Mouse (Mus musculus) urinary bladder, adult 2 months (tissue): Measurements from ENCODE around the gene Ahcyl1. TPM values are rescaled to one million over a fixed set of nuclear protein-coding genes. Genes with fewer than 3 reads are reported as not detected.

Experiments
- polyA plus RNA-seq: library from polyadenylated mRNA; depleted of rRNA; stranded (reverse); fragments of >200 nt; gene quantifications from 2 replicates; pipeline ENCODE4 v1.2.3, GENCODE M21; 2012; rRNA removed

The Ahcyl1 gene
- polyA plus RNA-seq, 1 experiment = 110 TPM

Other genes with a start within 250 kb of the Ahcyl1 start
- 9.1 and 10.5 TPM in 2 replicates for gene Kcnc4, start 237.0 kb downstream of the Ahcyl1 start, polyA plus RNA-seq
- 15.9 and 21.1 TPM in 2 replicates for gene Slc6a17, start 178.5 kb downstream of the Ahcyl1 start, polyA plus RNA-seq
- gene Ubl4b, start 141.5 kb downstream of the Ahcyl1 start, polyA plus RNA-seq = not detected in 2 replicates
- not detected in 2 replicates for gene Alx3, start 101.5 kb downstream of the Ahcyl1 start, polyA plus RNA-seq
- gene Gm10961, start 65.2 kb downstream of the Ahcyl1 start, polyA plus RNA-seq = not detected in 2 replicates
- 33.4 and 37.7 TPM in 2 replicates for gene Strip1, start 64.9 kb downstream of the Ahcyl1 start, polyA plus RNA-seq
- gene Csf1, start 63.9 kb upstream of the Ahcyl1 start, polyA plus RNA-seq = 33.2 and 34.9 TPM in 2 replicates
- not detected in 2 replicates for gene Eps8l3, start 180.7 kb upstream of the Ahcyl1 start, polyA plus RNA-seq
- gene Gstm5, start 199.3 kb upstream of the Ahcyl1 start, polyA plus RNA-seq = 59.8 and 62.7 TPM in 2 replicates
- gene Gstm7, start 235.3 kb upstream of the Ahcyl1 start, polyA plus RNA-seq = 2.7 and 5.1 TPM in 2 replicates
- gene Gstm6, start 247.2 kb upstream of the Ahcyl1 start, polyA plus RNA-seq = 2.1 and 2.3 TPM in 2 replicates